Mouse (Mus musculus): ENCODE measurements around the gene Cuedc1.

The Cuedc1 gene

GRCm38 (mm10) chr11:88098021-88098729, at the start of gene Cuedc1:
Gene Cuedc1 (plus strand): TSS chr11:88098058.
- no peak for DNase-seq (ENCODE audit: low spot score in 2 of 2)

GRCm38 (mm10) chr11:88048961-88049670, 48.7 kb upstream of the Cuedc1 start:
- no peak for DNase-seq (ENCODE audit: low spot score in 2 of 2)

- no peak for DNase-seq (ENCODE audit: low spot score in 2 of 2)
These were observed 48.1 kb upstream of the Cuedc1 start for GRCm38 (mm10) chr11:88049732-88050131.

- DNase-seq (ENCODE audit: low spot score in 2 of 2): no peak
These were observed 45.2 kb upstream of the Cuedc1 start for GRCm38 (mm10) chr11:88052638-88053037.

GRCm38 (mm10) chr11:88053821-88054220, 44.0 kb upstream of the Cuedc1 start:
- no peak for DNase-seq (ENCODE audit: low spot score in 2 of 2)

GRCm38 (mm10) chr11:88054589-88054988, 43.3 kb upstream of the Cuedc1 start:
- peak in 1 of 2 experiments; percentile 49 for DNase-seq (ENCODE audit: low spot score in 2 of 2)

GRCm38 (mm10) chr11:88055777-88056176, 42.1 kb upstream of the Cuedc1 start:
- no peak for DNase-seq (ENCODE audit: low spot score in 2 of 2)

GRCm38 (mm10) chr11:88057788-88058187, 40.1 kb upstream of the Cuedc1 start:
- DNase-seq (ENCODE audit: low spot score in 2 of 2): no peak

- DNase-seq (ENCODE audit: low spot score in 2 of 2): no peak
These were observed 38.7 kb upstream of the Cuedc1 start for GRCm38 (mm10) chr11:88059141-88059540.

- DNase-seq (ENCODE audit: low spot score in 2 of 2): no peak
These were observed 35.8 kb upstream of the Cuedc1 start for GRCm38 (mm10) chr11:88061892-88062625.

GRCm38 (mm10) chr11:88065732-88066131, 32.1 kb upstream of the Cuedc1 start:
- no peak for DNase-seq (ENCODE audit: low spot score in 2 of 2)

- DNase-seq (ENCODE audit: low spot score in 2 of 2): peak in 1 of 2 experiments; percentile 38
These were observed 30.7 kb upstream of the Cuedc1 start for GRCm38 (mm10) chr11:88067191-88067585.

GRCm38 (mm10) chr11:88067586-88068410, 30.1 kb upstream of the Cuedc1 start, which contains the start of gene Vezf1:
Gene Vezf1 (plus strand): TSS chr11:88068279.
- DNase-seq (ENCODE audit: low spot score in 2 of 2): peak; percentile 60 to 65

GRCm38 (mm10) chr11:88068411-88069245, 29.2 kb upstream of the Cuedc1 start:
- DNase-seq (ENCODE audit: low spot score in 2 of 2): peak; percentile 28 to 33

GRCm38 (mm10) chr11:88069246-88069570, 28.6 kb upstream of the Cuedc1 start:
- no peak for DNase-seq (ENCODE audit: low spot score in 2 of 2)

- no peak for DNase-seq (ENCODE audit: low spot score in 2 of 2)
These were observed 27.5 kb upstream of the Cuedc1 start for GRCm38 (mm10) chr11:88070392-88070791.

- no peak for DNase-seq (ENCODE audit: low spot score in 2 of 2)
These were observed 26.7 kb upstream of the Cuedc1 start for GRCm38 (mm10) chr11:88071113-88071512.

- DNase-seq (ENCODE audit: low spot score in 2 of 2): no peak
These were observed 24.4 kb upstream of the Cuedc1 start for GRCm38 (mm10) chr11:88073343-88073875.

GRCm38 (mm10) chr11:88075701-88076100, 22.2 kb upstream of the Cuedc1 start:
- no peak for DNase-seq (ENCODE audit: low spot score in 2 of 2)

- DNase-seq (ENCODE audit: low spot score in 2 of 2): no peak
These were observed 21.5 kb upstream of the Cuedc1 start for GRCm38 (mm10) chr11:88076394-88076793.
